26 mouse cellular contexts compared by ENCODE assay signal in the genomic region with DNA sequence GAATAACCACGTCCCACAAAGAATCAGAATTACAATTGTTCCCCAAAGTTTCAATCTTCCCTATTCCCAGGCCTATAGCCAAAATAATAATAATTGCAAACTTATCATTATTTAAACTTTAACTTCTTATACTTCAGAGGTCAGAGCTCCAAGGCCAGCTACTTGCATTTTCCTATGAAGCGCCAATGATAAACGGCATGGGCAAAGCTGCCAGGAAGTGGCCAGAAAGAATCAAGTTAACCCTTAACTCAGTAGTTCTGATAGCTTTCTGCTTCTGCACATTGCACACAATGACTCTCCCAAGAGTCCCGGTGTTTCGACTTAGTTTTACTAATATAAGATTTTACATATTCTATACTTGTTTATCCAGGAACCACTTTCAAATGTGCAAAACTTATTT. TPM values are rescaled to one million over a fixed set of nuclear protein-coding genes. Genes with fewer than 3 reads are reported as not detected.
"Had no signal": no experiment of that assay in that cellular context is flagged by ENCODE, and none has a peak within 500 bp of the region (broad histone marks: within the 10 kb centered on the region; RNA-seq: fewer than 3 reads in every experiment).

No protein-coding gene starts in this region.

RNA-seq across cellular contexts. Expression of gene Gm10961, which starts 19.2 kb away (rescaled TPM):
- polyA plus RNA-seq: heart, embryonic 10.5 days; heart, embryonic 11.5 days; heart, embryonic 12.5 days; heart, embryonic 13.5 days; heart, embryonic 14.5 days; heart, embryonic 15.5 days; heart, embryonic 16.5 days; heart, postnatal 0 days; hindbrain, embryonic 10.5 days; hindbrain, embryonic 11.5 days; hindbrain, embryonic 12.5 days; hindbrain, embryonic 13.5 days; hindbrain, embryonic 14.5 days; hindbrain, embryonic 15.5 days; hindbrain, embryonic 16.5 days; hindbrain, postnatal 0 days; inflammation-experienced regulatory T-cells, adult 6 months; intestine, embryonic 14.5 days; intestine, embryonic 15.5 days; intestine, embryonic 16.5 days; intestine, postnatal 0 days; kidney, embryonic 14.5 days; kidney, embryonic 15.5 days; kidney, embryonic 16.5 days; kidney, postnatal 0 days; large intestine, adult 2 months had no signal

RNA-seq across cellular contexts. Expression of gene Alx3, which starts 55.4 kb away (rescaled TPM):
- polyA plus RNA-seq: heart, embryonic 14.5 days; heart, postnatal 0 days; hindbrain, embryonic 14.5 days; inflammation-experienced regulatory T-cells, adult 6 months; intestine, embryonic 14.5 days; intestine, embryonic 16.5 days; intestine, postnatal 0 days; kidney, embryonic 16.5 days; large intestine, adult 2 months had no signal
